Mouse (Mus musculus): ENCODE measurements at regions not wholly inside any gene's neighbourhood (a gene's known extent, or its start where the extent isn't known, plus 50 kb on each side); places are given as distances from the start of the nearest gene placed in this dataset.

DNA sequence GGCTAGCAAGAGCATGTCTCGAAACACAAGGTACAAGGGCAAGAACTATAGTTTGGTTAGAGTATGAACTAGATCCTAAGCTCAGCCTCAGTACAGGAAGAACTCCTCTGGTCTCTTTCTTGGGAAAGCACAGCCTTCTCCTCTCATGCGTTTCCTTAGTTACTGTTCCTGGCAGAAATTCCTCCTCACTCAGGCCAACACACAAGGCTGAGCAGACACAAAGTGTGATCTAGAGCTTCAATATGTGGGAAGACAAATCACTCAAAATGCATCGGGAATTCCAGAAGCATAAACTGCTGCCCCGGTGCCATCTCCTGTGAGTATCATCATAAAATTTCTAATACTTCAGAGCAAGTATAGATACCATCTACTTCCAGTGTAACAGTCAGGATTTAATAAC lies 366.1 kb downstream of the Sv2b start:
- TF ChIP-seq POLR2A (IDR thresholded peaks at IDR 0.05; ENCODE audit: borderline replicate concordance, insufficient read depth, low read length) = no peak
- no peak for TF ChIP-seq CTCF (IDR thresholded peaks at IDR 0.05; ENCODE audit: borderline replicate concordance, insufficient read depth, low read depth, low read length)
